Mouse (Mus musculus): ENCODE results near the gene Stoml2.

The Stoml2 gene

GRCm38 (mm10) chr4:43000141-43000986 lies 31.1 kb downstream of the Stoml2 start, which contains the start of gene Vcp:
TSS of gene Vcp (minus strand) at chr4:43000507.
- ChIA-PET POLR2A (interaction anchor here (0.5 to 5.1 kb wide), 62 partner anchors 9 to 1279 kb away, joined by 3 to 73 read pairs (median 5); partner anchors contain the start of genes Dnajb5 (in 3 of the 4), Fancg (in 3 of the 4), Pigo (in 3 of the 4) and Ccdc107 (in 2 of the 4)), CTCF (interaction anchor here in 3 of 4 experiments (0.5 to 1.9 kb wide), 12 partner anchors 17 to 527 kb away, joined by 3 to 9 read pairs (median 4); partner anchors contain the start of gene Pigo (in 1 of the 3))

- CTCF ChIA-PET, result interaction anchor here in 3 of 4 experiments (0.8 to 1.9 kb wide), 6 partner anchors 19 to 48 kb away, joined by 3 to 7 read pairs (median 3); partner anchors contain the start of gene Pigo (in 1 of the 3)
- POLR2A ChIA-PET, result interaction anchor here (0.5 to 5.1 kb wide), 54 partner anchors 10 to 1875 kb away, joined by 3 to 73 read pairs (median 6); partner anchors contain the start of genes Dnajb5 (in 3 of the 4), Pigo (in 3 of the 4), Ccdc107 (in 2 of the 4) and Fancg (in 2 of the 4)
These were observed 31.9 kb downstream of the Stoml2 start for GRCm38 (mm10) chr4:42999451-43000140.

GRCm38 (mm10) chr4:42998022-42998421 lies 33.5 kb downstream of the Stoml2 start:
- ChIA-PET POLR2A (interaction anchor here in 3 of 4 experiments (0.7 to 4.6 kb wide), 20 partner anchors 9 to 1874 kb away, joined by 3 to 73 read pairs (median 6); partner anchors contain the start of genes Fancg (in 2 of the 3), Fam214b (in 1 of the 3), Nol6 (in 1 of the 3) and Pigo (in 1 of the 3)), CTCF (interaction anchor here in 2 of 4 experiments (1.0 to 1.4 kb wide), 3 partner anchors 12 to 23 kb away, joined by 3 to 4 read pairs (median 3); partner anchors contain the start of gene Fancg (in 1 of the 2))

- ChIA-PET POLR2A (interaction anchor here in 2 of 4 experiments (1.5 to 6.3 kb wide), 6 partner anchors 11 to 43 kb away, joined by 4 to 57 read pairs (median 20); partner anchors contain the start of genes Vcp (in 2 of the 2) and Stoml2 (in 1 of the 2)), CTCF (interaction anchor here in 1 of 4 experiments (0.6 kb wide), 1 partner anchor 62 kb away, joined by 3 read pairs; no protein-coding TSS in a partner anchor)
These were observed 43.2 kb downstream of the Stoml2 start for GRCm38 (mm10) chr4:42988296-42988695.

- POLR2A ChIA-PET, result interaction anchor here in 2 of 4 experiments (1.2 to 3.7 kb wide), 4 partner anchors 14 to 20 kb away, joined by 4 to 20 read pairs (median 12); partner anchors contain the start of gene Vcp (in 2 of the 2)
- CTCF ChIA-PET, result interaction anchor here in 1 of 4 experiments (0.8 to 1.0 kb wide), 2 partner anchors 19 to 27 kb away, joined by 3 read pairs; no protein-coding TSS in a partner anchor
These were observed 51.0 kb downstream of the Stoml2 start for GRCm38 (mm10) chr4:42980467-42980866.

GRCm38 (mm10) chr4:42978062-42978461 lies 53.4 kb downstream of the Stoml2 start:
- CTCF ChIA-PET, result interaction anchor here (0.5 to 1.6 kb wide), 19 partner anchors 8 to 817 kb away, joined by 3 to 9 read pairs (median 3); partner anchors contain the start of gene Vcp (in 1 of the 4)
- POLR2A ChIA-PET, result interaction anchor here in 2 of 4 experiments (0.7 to 5.4 kb wide), 8 partner anchors 10 to 552 kb away, joined by 3 to 24 read pairs (median 4); partner anchors contain the start of gene Vcp (in 1 of the 2)

All from embryonic stem cell, embryonic (primary cell).